Mouse (Mus musculus) heart, adult 2 months (tissue): Measurements from ENCODE around the gene Gm20388. TPM values are rescaled to one million over a fixed set of nuclear protein-coding genes. Genes with fewer than 3 reads are reported as not detected.

Source experiments
- DNase-seq, 2 experiments: peaks; one replicate each; pipeline ENCODE4 v3.0.0; 2021
- H3K27ac ChIP-seq: fragments of 200-600 bp; 2 replicates; pipeline ENCODE4 v1.8.1; 2022
- H3K27me3 ChIP-seq: fragments of 200-500 bp; 2 replicates; pipeline ENCODE4 v1.6.1; 2012; ENCODE audit warnings: mild to moderate bottlenecking, low read length, inconsistent platforms, mixed read lengths; ENCODE audit not compliant: control insufficient read depth, insufficient read depth
- H3K36me3 ChIP-seq: fragments of 200-500 bp; 2 replicates; pipeline ENCODE4 v1.6.1; 2012; ENCODE audit warnings: low read length, inconsistent platforms; ENCODE audit not compliant: control insufficient read depth, insufficient read depth
- H3K4me1 ChIP-seq: fragments of 200-500 bp; 2 replicates; pipeline ENCODE4 v1.6.1; 2011; ENCODE audit warnings: low read length; ENCODE audit not compliant: control insufficient read depth, insufficient read depth
- H3K4me3 ChIP-seq: fragments of 200-600 bp; 2 replicates; pipeline ENCODE4 v1.8.1; 2022
- H3K79me2 ChIP-seq: fragments of 200-500 bp; replicated peaks from 2 replicates; pipeline ENCODE4 v1.6.1; 2012; ENCODE audit warnings: mild to moderate bottlenecking, inconsistent platforms, low read length, moderate library complexity, mixed read lengths; ENCODE audit not compliant: control insufficient read depth, insufficient read depth
- H3K9ac ChIP-seq: fragments of 200-500 bp; 2 replicates; pipeline ENCODE4 v1.6.1; 2012; ENCODE audit warnings: low read depth, mild to moderate bottlenecking, control low read depth, inconsistent platforms, low read length, mixed read lengths
- CTCF ChIP-seq: fragments of 200-600 bp; IDR thresholded peaks from 2 replicates; pipeline ENCODE4 v1.8.1; 2022; ENCODE audit warnings: antibody characterized with exemption, mild to moderate bottlenecking, moderate library complexity
- EP300 ChIP-seq: fragments of 200-500 bp; IDR thresholded peaks from 2 replicates; pipeline ENCODE4 v1.6.1; 2011; ENCODE audit warnings: low read depth, low read length, control low read depth; ENCODE audit not compliant: insufficient read depth
- POLR2A ChIP-seq: fragments of 200-500 bp; IDR thresholded peaks from 2 replicates; pipeline ENCODE4 v1.6.1; 2011; ENCODE audit warnings: mild to moderate bottlenecking, low read depth, low read length, control low read depth; ENCODE audit not compliant: insufficient read depth
- WGBS: fragments of 180-500 bp; shearing (Covaris S2); methylation state at CpG from one replicate; pipeline ENCODE4 v1.1.7; 2018; 5-methylcytosine and 5-hydroxymethylcytosine counted together
- intact Hi-C: fragments of 180-260 bp; cut with DNase I; formaldehyde crosslinking; loops from one replicate; pipeline ENCODE4 v1.15.1; 2025
- polyA plus RNA-seq: library from polyadenylated mRNA; depleted of rRNA; stranded (reverse); fragments of >200 nt; gene quantifications from 2 replicates; pipeline ENCODE4 v1.2.3, GENCODE M21; 2012
- total RNA-seq, 2 experiments: library from RNA; stranded (reverse); gene quantifications; 2 replicates each; pipeline ENCODE4 v1.2.3; 2021

Gene Gm20388
- total and polyA plus RNA-seq, 3 experiments: 1.8 to 32.3 TPM; not detected in 1

DNA sequence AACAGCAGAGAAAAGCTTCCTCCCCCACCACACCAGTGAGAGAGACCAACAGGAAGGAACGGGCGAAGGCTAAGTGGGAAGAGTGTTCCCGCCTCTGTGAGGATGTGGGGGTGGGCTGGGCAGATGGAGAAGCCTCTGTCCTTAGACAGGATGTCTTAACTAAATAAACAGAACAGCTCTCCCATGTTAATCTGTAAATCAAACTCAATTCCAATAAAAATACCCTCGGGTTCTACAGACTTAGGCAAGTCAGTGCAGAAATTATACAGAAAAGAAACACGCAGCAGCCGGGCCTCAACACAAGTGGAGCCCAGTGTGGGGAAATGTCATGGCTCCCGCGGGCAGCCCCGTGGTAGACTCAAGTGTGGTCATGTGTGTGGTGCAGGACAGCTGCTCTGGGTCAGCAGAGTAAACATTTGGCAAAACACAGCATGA is 3240.1 kb downstream of the Gm20388 start:
- intact Hi-C loops: no loop called here
- DNase-seq: no peak
- no peak overlapping the region for H3K9ac ChIP-seq
- WGBS: 31% methylated on average over 9 of the region's 9 CpGs
- peaks cover 2% of the 10 kb centered on the region for H3K4me1 ChIP-seq
- H3K36me3 ChIP-seq: no peaks in the 10 kb centered on the region
- H3K79me2 ChIP-seq: no peaks in the 10 kb centered on the region
- H3K4me3 ChIP-seq: no peak overlapping the region
- peak overlapping the region; percentile 17; the same call in 1 of the 2 replicates for H3K27ac ChIP-seq
- TF ChIP-seq CTCF (no peak), EP300 (no peak), POLR2A (no peak)
- H3K27me3 ChIP-seq: no peaks in the 10 kb centered on the region

DNA sequence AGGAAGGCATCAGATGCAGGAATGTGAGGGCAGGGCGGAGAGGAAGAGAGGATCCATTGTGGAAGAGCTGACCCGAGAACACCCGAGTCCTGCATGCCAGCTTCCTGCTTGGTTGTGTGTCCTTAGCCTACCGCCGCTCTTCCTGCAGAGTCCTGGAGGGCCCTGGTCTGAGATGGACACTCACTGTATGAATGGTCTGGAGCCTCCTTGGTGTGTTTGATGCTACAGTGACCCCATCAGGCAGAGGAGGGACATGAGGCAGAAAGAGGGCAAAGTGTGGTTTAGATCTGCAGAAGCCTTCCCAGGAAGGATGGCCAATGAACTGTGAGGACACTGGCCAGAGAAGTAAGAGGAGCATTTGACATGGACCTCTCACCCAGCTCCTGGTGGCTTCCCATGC is 3244.5 kb downstream of the Gm20388 start:
- no peak overlapping the region for H3K4me3 ChIP-seq
- H3K27ac ChIP-seq: no peak overlapping the region
- H3K36me3 ChIP-seq: no peaks in the 10 kb centered on the region
- H3K79me2 ChIP-seq: no peaks in the 10 kb centered on the region
- H3K9ac ChIP-seq: no peak overlapping the region
- H3K27me3 ChIP-seq: no peaks in the 10 kb centered on the region
- peak in 1 of 2 experiments; percentile 39 for DNase-seq
- intact Hi-C loops: loop anchor here (2.0 kb wide), 1 partner anchor 44 kb away; no protein-coding TSS in a partner anchor
- 44% methylated on average over 5 of the region's 5 CpGs for WGBS
- TF ChIP-seq CTCF: peak; percentile 66
- TF ChIP-seq EP300: no peak
- TF ChIP-seq POLR2A: no peak
- peaks cover 3% of the 10 kb centered on the region for H3K4me1 ChIP-seq

- intact Hi-C loops: no loop called here
- H3K27ac ChIP-seq: no peak overlapping the region
- H3K4me3 ChIP-seq: no peak overlapping the region
- DNase-seq: no peak
- no peaks in the 10 kb centered on the region for H3K27me3 ChIP-seq
- WGBS: 79% methylated on average over 9 of the region's 9 CpGs
- H3K9ac ChIP-seq: no peak overlapping the region
- no peak for TF ChIP-seq POLR2A
- no peak for TF ChIP-seq CTCF
- no peak for TF ChIP-seq EP300
- H3K4me1 ChIP-seq: peaks cover 2% of the 10 kb centered on the region
- no peaks in the 10 kb centered on the region for H3K36me3 ChIP-seq
- H3K79me2 ChIP-seq: no peaks in the 10 kb centered on the region
These were observed 3245.6 kb downstream of the Gm20388 start for GRCm38 (mm10) chr8:123156070-123156773.

DNA sequence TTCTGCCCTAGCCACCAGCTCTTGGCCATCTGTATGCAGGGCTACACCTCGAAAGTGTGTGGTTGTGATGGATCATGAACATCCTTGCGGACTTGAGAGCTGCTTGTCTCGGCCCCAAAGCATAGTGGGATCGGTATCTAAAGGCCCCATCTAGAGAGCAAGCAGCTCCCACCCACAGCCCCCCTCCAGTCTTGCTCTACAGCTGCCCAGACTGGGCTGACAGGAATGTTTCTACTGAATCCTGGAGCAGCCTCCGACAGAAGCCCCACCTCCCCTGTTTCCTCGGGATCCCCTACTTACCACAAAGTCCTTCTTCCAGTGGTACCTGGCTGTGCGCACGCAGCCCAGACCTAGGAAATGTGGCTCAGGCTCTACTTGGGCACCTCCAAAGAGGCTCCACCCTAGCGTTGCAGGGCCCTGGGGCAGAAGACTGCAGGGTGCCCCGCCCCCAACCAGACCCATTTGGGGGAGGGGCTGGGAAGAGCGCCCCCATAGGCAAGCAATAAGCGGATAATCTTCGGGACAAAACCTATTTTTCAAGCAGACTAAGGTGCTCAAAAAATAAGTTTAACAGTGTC is 3247.3 kb downstream of the Gm20388 start, which contains the start of gene Sult5a1:
Gene Sult5a1, minus strand, starts transcription at position 428 of the 578 bp plus-strand sequence.
- TF ChIP-seq POLR2A (no peak), CTCF (0 out of 2 replicates have a peak, but pooled peaks have one; percentile 4)
- Histone ChIP-seq H3K79me2 (no peaks in the 10 kb centered on the region), H3K27ac (no peak within 1 kb of the TSS), H3K9ac (no peak within 1 kb of the TSS), H3K4me1 (peaks cover 1% of the 10 kb centered on the region; the same call in 1 of the 2 replicates), H3K4me3 (no peak within 1 kb of the TSS), H3K36me3 (no peaks in the 10 kb centered on the region), H3K27me3 (no peaks in the 10 kb centered on the region)
- intact Hi-C loops: no loop called here
- WGBS: 45% methylated on average over 13 of the region's 13 CpGs
- no peak for DNase-seq

GRCm38 (mm10) chr8:123181391-123181790 is 3270.8 kb downstream of the Gm20388 start:
- intact Hi-C loops: no loop called here
- peak; percentile 70 to 75 for DNase-seq
- Histone ChIP-seq H3K27me3 (no peaks in the 10 kb centered on the region), H3K36me3 (no peaks in the 10 kb centered on the region), H3K79me2 (no peaks in the 10 kb centered on the region), H3K4me1 (no peaks in the 10 kb centered on the region; the same call in 1 of the 2 replicates), H3K27ac (no peak overlapping the region), H3K9ac (no peak overlapping the region), H3K4me3 (no peak overlapping the region)
- no peak for TF ChIP-seq CTCF
- TF ChIP-seq EP300: 0 out of 2 replicates have a peak, but pooled peaks have one; percentile 58
- no peak for TF ChIP-seq POLR2A
- 61% methylated on average over 3 of the region's 3 CpGs for WGBS

GRCm38 (mm10) chr8:123185566-123186409 is 3275.1 kb downstream of the Gm20388 start, which contains the start of gene Dpep1:
TSS of gene Dpep1 (plus strand) at chr8:123186242.
- intact Hi-C loops: loop anchor here (5.0 kb wide), 1 partner anchor 38 kb away; no protein-coding TSS in a partner anchor

More at GRCm38 (mm10) chr8:123185566-123186409, 3275.1 kb downstream of the Gm20388 start, which contains the start of gene Dpep1:
- TF ChIP-seq EP300: 0 out of 2 replicates have a peak, but pooled peaks have one; percentile 57
- TF ChIP-seq POLR2A: peak; percentile 36
- TF ChIP-seq CTCF: no peak
- Histone ChIP-seq H3K27ac (peak within 1 kb of the TSS; percentile 67), H3K79me2 (no peaks in the 10 kb centered on the region), H3K27me3 (no peaks in the 10 kb centered on the region), H3K36me3 (no peaks in the 10 kb centered on the region), H3K4me1 (peaks cover 4% of the 10 kb centered on the region), H3K4me3 (peak within 1 kb of the TSS; percentile 18), H3K9ac (peak within 1 kb of the TSS; percentile 20)
- WGBS: 48% methylated on average over 19 of the region's 19 CpGs
- peak; percentile 67 to 78 for DNase-seq
